Mouse (Mus musculus): ENCODE measurements around the gene Fgfr2.
A peak's percentile ranks its signal among the peaks of the same experiment; 100 is the strongest.

The Fgfr2 gene

DNA sequence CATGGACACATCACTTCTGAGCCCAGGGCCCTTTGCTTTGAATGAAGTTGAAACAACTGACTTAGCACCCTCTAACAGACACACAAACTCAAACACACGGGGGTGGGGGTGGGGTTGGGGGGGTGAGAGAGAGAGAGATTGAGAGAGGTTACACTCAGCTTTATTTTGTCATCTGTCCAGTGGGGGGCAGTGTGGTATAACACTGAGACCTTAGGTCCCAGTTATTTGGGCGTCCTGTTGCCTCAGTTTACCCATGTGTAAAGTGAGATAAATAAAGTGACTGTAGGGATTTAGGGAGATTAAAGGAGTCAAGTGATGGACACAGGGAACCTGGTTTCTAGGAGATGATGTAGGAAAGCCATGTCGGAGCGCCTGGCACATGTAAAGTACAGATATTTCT, 2382.1 kb downstream of the Fgfr2 start:
- no peak for DNase-seq (ENCODE audit: low read depth)

DNA sequence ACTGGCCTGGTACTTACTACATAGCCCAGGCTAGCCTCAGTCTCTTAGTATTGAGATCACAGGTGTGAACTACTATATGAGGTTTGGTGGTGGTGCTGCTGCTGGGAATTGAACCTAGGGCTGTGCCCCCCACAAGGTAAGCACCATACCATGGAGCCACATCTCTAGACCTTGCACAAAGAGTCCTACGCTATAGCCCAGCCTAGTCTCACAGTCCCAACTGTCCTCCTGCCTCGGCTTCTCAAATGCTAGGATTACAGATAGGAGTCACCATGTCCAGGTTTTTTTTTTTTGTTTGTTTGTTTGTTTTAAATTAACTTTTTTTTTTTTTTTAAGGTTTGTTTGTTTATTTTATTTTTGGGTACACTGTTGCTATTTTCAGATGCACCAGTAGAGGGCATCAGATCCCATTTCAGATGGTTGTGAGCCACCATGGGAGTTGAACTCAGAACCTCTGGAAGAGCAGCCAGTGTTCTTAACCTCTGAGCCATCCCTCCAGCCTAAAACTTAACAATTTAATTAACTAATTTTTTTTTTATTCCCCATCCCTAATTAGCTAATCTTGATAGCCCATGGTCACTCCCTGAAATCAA, 2388.9 kb downstream of the Fgfr2 start:
- DNase-seq (ENCODE audit: low read depth): peak; percentile 22

DNA sequence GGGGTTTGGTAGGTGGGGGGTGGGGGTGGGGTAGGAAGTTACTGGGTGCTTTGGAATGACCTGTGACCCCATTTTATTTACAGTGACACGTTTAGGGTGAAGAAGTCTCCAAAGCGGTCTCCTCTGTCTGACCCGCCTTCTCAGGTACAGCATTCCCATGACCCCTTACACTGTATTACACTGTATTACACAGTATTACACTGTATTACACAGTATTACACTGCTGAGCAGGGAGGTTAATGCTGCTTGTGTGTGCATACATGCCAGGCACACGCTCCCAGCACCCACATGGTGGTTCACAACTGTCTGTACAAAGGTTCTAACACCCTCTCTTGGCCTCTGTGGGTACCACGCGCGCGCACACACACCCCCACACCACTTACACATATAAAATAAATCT, 2389.7 kb downstream of the Fgfr2 start:
- DNase-seq (ENCODE audit: low read depth): no peak

DNA sequence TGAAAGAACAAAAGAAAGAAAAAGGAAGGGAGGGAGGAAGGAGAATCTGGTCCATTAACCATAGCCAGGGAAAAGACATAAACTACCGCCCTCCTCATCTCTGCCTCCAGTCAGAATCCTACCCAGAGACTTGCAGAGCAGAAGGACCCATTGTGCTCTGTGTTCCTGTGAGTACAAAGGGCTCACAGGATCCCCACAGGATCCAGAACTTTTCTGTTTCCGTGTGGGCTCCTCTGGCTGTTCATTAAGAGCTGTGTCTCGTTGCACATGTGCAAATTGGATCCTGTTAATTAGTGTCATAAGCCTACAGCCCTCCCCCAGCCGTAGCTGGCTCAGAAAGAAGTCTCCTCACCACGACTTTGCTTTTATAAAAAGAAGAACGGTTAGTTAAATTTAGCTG, 2390.2 kb downstream of the Fgfr2 start:
- DNase-seq (ENCODE audit: low read depth): no peak

DNA sequence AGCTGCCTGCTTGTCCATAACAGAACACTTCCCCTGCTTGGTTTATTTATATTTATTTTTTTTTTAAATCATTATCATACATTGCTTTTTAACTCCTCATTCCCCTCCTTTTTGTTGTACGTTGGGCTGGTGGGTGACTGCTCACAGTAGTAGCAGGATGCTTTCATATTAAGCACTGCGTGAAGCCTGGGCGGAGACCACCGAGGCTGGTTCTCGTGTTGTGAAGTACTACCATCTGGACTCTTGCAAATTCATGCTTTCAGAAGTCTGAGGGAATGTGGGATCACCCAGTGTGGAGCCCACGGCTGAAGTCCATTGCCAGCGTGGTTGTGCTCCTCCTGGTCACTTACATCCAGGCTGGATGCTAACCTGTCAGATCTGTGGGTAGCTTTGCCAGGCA, 2391.4 kb downstream of the Fgfr2 start:
- no peak for DNase-seq (ENCODE audit: low read depth)

DNA sequence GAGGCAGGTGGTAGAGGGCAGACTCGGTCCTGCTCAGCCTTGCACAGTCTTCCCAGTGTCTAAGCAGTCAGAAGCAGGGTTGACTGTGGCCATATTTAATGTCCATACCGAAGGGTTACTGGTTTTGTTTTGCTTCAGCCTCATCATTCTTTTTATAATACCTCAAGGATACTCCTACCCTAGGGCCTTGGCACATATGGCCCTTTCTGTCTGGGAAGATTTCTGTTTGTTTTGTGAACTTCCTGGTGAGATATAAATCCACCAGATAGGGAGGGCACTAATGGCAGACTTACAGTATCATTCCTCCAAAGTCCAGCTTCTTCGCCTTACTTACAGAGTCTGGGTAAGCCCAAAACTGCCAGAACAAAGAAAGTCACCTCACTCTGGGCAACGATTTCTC, 2395.6 kb downstream of the Fgfr2 start:
- DNase-seq (ENCODE audit: low read depth): no peak

DNA sequence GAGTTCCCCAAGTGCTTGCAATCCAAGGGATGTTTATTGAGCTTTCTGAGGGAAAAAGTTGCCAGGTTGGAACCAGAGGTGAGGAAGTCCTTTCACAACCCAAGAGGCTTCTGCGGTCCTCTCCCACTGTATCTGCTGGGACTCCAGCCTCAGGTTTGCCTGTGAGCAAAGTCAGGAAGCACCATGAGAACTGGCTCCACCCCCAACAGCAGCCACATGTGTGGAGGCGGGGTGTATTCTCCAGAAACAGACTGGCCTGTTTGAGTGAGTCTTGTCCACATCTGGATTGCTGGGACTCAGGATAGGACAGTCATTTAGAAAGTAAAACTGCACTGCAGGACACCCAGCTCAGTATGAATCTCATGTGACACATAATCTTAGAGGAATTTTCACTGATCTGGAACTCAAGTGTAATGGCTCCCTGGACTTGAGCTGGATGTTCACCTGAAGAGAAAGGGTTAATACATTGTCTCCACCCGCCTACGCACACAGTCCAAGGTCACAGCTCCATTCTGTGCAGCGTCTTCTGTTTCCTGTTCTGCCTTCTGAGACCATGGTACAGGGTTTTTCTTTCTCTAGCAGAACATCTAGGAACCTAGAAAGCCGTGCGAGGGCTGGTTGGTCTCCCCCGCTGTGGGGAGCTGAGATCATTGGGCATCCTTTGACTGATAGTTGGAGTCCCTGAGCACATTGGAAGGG, 2396.3 kb downstream of the Fgfr2 start:
- DNase-seq (ENCODE audit: low read depth): peak; percentile 45

DNA sequence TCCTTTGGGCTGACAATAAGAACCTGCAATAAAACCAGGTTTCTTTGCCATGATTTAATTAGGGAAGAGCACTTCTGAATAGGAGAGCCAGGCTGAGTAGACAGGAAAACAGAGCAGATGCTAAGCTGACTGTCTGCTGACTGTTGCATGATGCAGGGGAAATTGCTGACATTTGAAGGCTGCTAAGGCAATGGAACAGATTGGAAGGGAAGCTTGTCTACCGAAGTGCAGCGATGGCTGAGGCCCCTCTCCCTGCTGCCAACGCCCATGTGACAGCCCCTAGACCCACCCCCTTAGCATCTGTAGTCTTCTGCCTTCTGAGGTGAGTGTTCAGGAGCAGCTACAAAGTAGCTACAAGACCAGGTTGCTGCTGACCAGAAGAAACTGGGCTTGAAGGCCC, 2397.0 kb downstream of the Fgfr2 start:
- DNase-seq (ENCODE audit: low read depth): peak; percentile 6

DNA sequence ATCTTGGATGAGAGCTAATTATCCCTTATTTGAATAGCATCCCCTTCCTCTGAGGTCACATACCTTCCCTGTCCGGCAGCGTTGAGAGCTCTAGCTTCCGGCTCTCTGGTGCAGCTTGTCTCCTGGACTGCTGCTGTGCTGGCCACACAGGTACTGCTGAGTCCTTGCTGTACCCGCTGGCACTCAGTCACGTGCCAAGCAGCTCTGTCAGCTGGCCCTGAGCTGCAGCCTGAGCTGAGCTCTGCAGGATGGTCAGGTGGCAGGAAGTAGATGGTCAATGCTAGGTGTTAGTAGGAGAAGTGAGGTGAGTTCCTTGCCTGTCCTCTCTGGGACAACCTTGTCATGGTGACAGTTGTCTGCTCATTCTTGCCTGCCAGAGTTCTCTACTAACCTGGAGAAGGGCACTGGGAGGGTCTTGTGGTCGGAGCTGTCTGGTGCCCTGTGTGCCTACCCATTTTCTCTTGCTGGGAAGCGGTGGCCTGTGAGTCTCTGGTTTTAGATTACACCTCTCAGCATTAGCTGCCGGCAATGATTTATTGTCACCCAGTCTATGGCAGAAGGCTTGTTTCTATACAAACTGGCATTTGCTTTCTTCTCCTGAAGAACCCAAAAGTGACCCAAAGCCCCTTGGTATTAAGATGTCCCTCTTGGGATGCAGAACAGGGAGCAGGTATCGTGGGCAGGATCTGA, 2402.4 kb downstream of the Fgfr2 start:
- no peak for DNase-seq (ENCODE audit: low read depth)

DNA sequence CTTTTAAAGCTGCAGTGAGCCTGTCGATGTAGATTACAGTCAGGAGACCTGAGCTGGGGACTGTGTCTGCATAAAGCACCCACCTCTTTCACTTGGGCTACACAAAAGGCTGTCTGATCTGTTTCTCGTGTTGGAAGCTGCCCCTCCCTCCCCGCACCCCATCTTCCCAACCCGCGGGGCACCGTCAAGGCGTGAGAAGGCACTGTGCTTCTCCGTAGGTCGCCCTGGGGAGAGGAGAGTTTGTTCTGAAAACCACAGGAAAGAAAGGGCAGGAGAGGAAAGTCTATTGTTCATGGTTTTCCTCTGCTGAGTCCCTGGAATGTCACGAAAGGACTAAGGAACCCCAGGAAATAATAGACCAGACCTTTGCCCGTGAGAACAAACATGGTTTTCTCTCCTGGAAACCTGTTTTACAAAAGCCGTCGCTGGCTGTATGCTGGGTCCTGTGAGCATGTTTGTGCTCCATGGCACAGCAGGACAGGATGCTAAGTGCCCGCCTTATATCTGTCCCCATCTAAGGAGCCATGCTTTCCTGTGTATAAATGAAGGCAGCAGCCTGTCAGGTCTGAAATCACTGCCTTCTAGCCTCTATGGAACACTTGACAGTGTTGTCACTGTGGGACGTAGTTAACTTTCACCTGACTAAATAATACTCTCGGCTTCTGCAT, 2403.1 kb downstream of the Fgfr2 start:
- no peak for DNase-seq (ENCODE audit: low read depth)

DNA sequence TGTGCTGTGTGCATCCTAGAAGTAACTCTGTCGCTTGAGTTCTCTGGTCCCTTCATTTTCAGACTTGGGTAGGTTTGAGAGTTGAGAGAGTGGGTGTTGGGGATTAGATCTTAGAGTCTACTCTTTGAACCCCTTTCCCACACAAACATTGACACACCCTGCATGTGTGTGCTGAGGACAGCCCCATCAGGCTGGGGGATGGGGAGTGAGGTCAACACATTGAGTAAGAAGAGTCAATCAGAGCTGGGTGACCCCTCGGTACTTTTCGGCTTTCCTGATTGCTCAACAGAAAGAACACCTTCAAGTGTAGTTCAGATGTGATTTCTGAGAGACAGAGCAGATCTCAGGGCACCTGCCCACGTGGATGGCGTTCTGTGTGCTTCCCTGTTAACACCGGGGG, 2406.2 kb downstream of the Fgfr2 start:
- DNase-seq (ENCODE audit: low read depth): no peak

DNA sequence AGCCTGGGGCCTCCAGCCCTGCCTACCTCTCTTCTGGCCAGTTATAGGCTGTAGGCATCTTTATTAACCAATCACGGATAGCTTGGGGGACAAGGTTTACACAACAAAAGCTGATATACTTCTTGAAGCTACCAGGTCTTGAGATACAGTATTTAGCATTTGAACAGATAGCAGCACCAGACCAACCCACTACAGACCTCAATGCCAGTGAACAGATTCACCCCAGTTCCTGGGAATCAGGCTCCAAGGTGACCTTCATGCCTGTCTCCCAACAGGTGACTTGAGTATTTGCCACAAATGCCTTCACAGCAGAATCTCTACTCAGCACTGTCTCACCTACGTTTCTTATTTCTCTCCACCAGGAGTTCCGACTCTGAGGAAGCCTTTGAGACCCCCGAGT, 2406.8 kb downstream of the Fgfr2 start:
- DNase-seq (ENCODE audit: low read depth): no peak

DNA sequence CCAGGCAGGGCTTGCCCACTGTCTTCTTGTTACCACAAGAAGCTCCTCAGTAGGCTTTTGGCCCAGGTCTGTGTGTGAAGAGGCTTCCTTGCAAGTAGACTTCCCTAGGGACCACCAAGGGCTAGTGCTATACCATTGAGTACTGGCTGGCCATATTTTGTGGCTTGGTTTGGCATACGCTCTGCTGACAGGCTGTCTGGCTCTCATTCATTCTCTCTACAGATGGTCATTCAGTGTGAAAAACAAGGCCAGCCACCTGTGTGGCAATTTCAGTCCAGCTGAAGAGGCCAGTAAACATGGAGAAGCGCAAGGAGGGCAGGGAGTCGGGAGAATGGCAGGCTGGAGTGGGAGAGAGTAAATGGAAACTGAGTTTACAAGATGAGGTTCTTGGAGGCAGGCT, 2407.7 kb downstream of the Fgfr2 start:
- no peak for DNase-seq (ENCODE audit: low read depth)

DNA sequence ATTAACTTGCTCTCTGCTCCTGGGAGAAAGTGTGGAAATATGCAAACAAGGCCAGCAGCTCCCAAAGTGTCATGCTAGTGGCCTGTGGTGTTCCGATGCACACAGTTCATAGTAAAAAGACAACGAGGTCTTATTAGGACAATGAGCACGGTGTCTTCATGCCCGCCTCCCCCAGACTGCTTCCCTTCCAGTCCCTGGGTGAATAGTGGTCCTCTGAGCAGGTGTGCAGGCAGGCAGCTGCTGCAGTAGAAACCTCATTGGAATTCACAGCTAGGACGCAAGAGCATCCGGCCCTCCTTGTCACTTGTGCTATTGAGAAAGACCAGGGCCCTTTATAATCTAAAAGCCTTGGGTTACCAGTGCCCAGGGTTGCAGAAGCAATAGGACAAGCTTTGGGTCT, 2409.8 kb downstream of the Fgfr2 start:
- DNase-seq (ENCODE audit: low read depth): no peak

DNA sequence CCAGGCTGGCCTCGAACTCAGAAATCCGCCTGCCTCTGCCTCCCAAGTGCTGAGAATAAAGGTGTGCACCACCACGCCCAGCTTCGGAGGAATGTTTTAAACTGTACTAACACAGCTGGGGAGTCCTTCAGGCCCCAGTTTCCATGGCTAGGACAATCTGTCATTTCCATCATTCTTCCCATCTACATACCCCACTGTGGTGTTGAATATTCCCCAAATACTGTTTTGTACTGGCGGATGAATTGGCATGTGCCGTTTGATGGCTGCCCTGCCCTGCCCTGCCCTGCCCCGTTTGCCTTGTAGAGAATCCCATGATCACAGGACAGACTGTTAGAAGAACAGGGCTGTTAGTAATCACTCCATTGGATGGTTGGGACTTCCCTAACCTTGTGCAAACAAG, 2411.3 kb downstream of the Fgfr2 start:
- DNase-seq (ENCODE audit: low read depth): no peak

DNA sequence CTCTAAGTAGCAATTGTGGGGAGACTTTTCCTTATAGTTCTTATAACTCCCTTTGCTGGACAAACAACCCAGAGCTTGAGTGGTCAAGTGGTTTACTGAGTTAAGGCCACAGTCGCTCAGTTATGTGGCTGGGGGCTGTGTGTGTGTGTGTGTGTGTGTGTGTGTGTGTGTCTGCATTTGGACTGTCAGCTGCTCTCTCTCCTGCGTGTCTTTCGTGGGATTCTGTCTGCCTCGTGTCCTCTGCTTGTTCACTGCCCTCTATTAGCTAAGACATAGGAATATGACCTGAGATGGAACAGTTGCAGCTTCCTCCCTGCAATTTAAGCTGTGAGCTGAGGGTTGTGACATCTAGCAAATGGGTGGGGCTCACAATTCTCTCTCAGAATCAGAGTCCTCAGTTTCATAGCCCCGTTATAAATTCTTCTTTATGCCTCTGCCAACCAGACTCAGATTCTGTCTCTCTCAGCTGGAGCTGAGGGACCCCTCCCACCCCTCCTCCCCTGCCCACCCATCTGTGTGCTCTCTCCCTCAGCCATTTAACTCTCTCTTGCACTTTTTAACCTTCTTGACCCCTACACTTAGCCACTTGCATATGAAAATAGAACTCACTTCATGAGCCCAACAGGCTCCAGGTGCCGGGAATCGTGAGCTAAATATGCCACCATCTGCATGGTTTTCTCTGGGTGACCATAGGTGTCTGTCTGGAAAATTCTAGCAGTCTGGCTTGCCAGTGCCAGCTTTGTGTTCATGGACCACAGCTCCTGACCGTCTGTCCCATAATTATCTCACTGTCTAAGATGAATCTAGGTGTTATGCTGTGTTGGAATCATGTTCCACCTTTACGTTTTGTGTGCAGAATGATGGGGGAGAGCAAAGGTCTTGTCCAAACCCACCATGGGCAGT, 2413.5 kb downstream of the Fgfr2 start:
- no peak for DNase-seq (ENCODE audit: low read depth)

DNA sequence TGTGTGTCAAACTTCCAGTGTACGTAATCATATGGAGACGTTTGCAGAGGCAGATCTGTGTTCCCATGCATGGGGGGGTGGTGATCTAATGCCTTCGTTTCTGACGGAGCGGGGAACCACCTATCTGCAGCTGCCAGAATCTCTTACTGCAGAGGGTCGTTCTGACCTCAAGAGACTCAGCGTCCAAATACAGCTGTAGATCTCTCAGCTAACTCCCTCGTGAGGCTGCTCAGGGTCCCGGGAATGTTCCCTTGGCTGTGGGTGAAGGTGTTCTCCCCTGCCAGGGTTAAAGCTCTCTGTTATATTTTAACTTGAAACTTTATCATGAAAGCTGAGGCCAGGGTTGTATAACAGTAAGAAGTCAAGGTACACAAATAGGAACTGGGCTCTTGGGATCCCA, 2414.2 kb downstream of the Fgfr2 start:
- DNase-seq (ENCODE audit: low read depth): no peak

DNA sequence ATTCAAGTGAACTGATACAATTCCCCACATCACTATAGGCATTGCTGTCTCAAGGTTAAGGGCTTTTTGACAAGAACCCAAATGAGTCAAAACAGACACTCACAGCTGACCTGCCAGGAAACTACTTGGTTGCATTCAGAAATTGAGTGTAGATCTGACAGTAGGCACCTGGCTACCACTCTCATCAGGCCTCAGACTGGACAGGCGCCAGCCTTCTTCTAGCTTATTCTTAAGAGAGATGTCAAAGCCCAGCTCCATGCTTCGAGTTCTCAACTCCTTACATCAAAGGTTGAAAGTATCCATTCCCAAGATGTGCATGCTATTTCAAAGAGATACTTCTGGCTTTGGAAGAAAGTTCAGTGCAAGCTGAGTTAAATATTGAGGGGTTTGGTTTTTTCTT, 2417.9 kb downstream of the Fgfr2 start:
- no peak for DNase-seq (ENCODE audit: low read depth)

DNA sequence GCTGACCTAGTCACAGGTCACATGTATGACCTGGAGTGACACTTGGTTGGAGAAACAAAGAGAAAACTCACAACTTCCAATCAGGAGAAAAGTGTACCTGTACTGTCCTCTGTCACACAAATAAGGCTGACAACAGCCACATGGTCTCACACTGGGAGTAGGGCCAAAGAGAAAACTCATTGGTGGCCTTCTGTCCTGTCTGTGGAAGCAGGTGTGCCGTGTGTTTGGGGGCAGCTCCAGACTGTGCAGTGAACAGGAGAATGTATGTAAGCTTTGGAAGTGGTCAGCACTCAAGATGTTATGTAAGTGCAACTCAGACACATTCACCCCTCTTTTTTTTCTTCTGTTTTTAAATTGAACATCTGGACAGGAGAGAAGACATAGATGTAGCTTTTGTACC, 2421.8 kb downstream of the Fgfr2 start:
- DNase-seq (ENCODE audit: low read depth): no peak

DNA sequence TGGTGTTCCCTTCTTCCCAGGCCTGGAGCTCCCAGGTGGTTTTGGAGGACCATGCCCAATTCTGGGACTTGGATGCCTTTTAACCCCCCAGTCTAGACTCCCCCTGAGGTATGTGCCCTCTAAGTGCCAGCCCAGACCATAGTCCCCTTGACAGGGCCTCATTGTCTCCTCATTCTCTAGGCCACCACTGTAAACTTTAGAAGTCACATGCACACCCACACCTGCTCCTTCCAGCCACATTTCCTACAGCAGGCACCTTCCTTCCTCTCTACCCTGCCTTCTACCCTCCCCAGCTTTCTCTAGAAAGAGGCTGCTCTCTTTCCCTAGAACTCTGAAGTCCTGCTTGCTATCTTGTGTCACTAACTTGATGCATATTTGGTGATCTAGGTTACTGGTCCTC, 2424.7 kb downstream of the Fgfr2 start:
- DNase-seq (ENCODE audit: low read depth): no peak

DNA sequence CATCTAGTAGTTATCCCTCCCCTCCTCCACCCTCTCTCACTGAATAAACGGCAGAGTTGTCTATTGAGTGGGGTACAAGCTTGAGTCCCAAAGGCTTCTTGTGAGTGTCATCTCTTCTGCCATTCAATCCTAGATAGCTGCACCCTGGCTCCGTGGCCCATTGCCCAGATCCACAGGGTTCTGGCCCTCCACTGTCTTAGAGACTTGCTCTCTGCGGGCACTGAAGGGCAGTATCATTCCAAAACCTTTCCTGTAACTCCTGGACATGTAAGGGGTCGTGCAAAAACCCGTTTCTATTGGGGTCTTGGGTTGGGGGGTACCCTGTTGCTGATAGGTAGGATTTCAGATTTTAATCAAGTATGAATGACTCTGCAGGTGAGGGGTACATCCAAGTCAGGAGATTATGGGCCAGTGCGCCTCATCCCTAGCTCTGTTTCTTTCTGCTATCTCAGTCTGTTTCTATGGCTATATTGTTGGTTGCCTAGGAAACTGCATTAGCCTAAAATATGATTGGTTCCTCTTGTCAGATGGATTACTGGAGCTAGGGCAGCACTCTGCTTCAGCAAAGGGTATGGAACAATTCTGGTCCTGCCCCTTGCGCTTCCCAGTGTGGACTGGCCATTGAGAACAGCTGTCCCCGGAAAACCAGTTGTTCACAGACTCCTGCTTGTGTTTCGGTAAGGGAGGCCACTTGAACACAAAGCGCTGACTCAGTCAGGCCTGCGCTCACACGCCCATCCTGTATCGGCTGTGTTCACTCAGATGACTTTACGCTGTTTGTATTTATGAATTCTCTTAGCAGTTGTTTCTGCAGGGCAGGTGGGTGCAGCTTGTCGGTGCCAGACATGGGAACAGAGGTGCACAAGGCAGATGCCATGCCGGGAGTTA, 2426.6 kb downstream of the Fgfr2 start:
- no peak for DNase-seq (ENCODE audit: low read depth)
